Mouse (Mus musculus) Patski (cell line): ENCODE data around the gene Itga8. TPM values are rescaled to one million over a fixed set of nuclear protein-coding genes. Genes with fewer than 3 reads are reported as not detected.
A peak's percentile ranks its signal among the peaks of the same experiment; 100 is the strongest.

Experiments
- ATAC-seq: fragments of 100-300 bp; one replicate; pipeline ENCODE4 v1.8.0; 2021
- CTCF ChIA-PET: fragments of 350-600 bp; sonication (Branson Sonifier 250); formaldehyde crosslinking; loops from one replicate; lab custom pipeline; 2022; ENCODE audit warnings: inconsistent platforms; lab: Charles Lee
- POLR2A ChIA-PET: fragments of 350-600 bp; sonication (Branson Sonifier 250); formaldehyde crosslinking; loops from one replicate; lab custom pipeline; 2022; ENCODE audit warnings: antibody characterized with exemption, inconsistent platforms; lab: Charles Lee
- DNase-seq: peaks from one replicate; pipeline ENCODE4 v3.0.0-alpha.2; 2011; ENCODE audit warnings: low read depth, low spot score
- H3K27me3 ChIP-seq: fragments of 371-371 bp; one replicate; pipeline ENCODE4 v1.5.1; 2021
- CTCF ChIP-seq: fragments of 100-300 bp; IDR thresholded peaks from one replicate; pipeline ENCODE4 v1.5.1; 2021
- in situ Hi-C: fragments of 300-500 bp; cut with MboI; formaldehyde crosslinking; loops from 3 replicates; pipeline ENCODE4 v1.11.1; 2018; ENCODE audit warnings: low pct_unique_long_range_greater_than_20kb, mixed read lengths
- polyA plus RNA-seq: library from polyadenylated mRNA; unstranded; gene quantifications from one replicate; pipeline ENCODE4 v1.2.3, GENCODE M21; 2021

Itga8 gene
- polyA plus RNA-seq = not detected

DNA sequence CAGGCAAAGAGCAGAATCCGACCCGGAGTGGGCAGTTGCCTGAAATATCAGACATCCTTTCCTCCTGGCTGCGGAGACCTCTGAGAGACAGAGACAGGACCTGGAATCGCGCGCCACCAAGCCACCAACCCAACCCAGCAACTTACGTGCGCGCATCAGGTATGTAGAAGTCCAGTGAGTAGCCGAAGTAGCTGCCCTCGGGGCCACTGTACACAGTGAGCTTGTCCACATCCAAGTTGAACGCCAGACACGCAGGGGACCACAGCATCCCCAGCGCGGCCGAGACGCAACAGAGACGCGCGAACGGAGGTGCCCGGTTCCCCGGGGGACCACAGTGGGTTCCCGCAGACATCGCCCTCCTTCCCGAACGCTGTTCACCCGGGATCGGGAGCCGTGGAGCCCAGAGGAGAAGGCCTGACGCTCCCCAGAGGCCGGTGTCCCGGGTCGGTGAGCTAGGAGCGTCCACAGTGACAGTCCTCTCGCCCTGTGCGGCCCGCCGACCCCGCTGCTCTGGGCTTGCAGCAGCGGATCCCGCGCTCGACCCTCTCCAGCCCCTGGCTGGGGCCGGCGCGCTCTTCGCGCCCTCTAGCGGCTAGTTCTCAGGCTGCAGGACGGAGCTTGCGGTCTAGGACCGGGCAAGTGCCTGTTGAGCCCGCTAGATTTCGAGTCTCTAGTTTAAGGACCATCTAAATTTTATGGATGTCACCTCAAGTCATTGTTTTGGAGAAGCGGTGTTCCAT lies at the start of gene Itga8:
Gene Itga8, minus strand, starts transcription at position 492 of the 740 bp plus-strand sequence.
- peak; percentile 100 for TF ChIP-seq CTCF
- in situ Hi-C loops = loop anchor here (5.0 kb wide), 1 partner anchor 299 kb away; no protein-coding TSS in a partner anchor
- ChIA-PET POLR2A (no interaction called here), CTCF (interaction anchor here (0.7 to 1.6 kb wide), 6 partner anchors 10 to 298 kb away, joined by 3 to 8 read pairs (median 4); no protein-coding TSS in a partner anchor)
- DNase-seq (no peak), ATAC-seq (peak; percentile 98)
- H3K27me3 ChIP-seq = peaks cover 29% of the 10 kb centered on the region

DNA sequence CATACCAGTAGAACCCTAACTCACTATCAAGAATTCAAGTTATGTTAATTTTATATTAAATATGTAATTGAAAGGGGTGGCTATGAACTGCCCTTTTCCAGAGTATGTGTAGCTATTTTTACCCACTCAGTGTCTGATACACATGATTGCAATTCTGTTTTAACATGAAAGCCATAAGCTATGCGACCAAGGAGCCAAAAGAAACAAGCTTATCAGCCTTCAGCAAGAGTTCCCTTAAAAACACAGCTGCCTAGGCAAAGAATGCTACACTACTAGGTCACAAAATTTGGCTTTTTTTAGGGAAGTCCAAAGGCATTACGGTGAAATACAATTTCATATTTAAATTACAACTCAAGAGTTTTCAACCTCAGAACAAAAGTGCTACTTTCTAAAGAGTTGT lies 47.2 kb upstream of the Itga8 start:
- DNase-seq (no peak), ATAC-seq (no peak)
- TF ChIP-seq CTCF = no peak
- no peaks in the 10 kb centered on the region for H3K27me3 ChIP-seq
- ChIA-PET POLR2A (no interaction called here), CTCF (no interaction called here)
- in situ Hi-C loops = no loop called here

DNA sequence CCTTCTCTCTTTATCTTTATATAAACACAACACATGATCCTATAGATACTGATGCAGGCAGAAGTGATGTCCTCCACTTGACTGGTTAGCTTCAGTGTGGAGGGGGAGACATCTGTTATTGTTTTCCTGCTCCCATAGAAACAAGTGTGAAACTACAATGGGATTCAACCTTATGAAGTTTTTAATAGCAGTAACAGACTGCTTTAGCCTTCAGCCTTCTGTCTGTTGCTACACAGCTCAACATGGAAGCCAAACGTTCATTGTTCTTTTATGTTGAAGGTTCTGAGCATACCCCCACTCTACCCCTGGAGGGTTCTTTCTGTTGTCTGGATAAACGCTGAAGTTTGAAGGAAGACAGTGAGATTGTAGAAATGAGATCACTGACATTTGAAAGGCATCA lies 30.2 kb upstream of the Itga8 start:
- in situ Hi-C loops = no loop called here
- H3K27me3 ChIP-seq = no peaks in the 10 kb centered on the region
- ATAC-seq (no peak), DNase-seq (no peak)
- no peak for TF ChIP-seq CTCF
- CTCF ChIA-PET = no interaction called here
- POLR2A ChIA-PET = no interaction called here

DNA sequence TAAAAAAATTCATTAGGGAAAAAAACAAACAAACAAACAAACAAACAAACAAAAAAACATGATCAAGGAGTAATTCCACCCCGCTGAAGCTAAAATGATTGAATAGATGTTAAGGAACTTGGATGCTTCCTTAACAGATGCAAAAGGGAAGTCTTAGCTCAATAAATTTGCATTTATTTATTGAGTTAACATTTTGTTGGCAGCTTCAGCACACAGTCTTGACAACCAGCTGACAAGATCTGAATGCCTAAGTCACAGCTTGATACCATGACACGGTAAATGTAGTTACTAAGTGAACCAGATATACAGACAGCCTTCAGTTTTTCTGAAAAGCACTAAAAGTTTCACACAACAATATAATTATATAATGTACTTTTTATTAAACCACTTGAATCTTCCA lies 27.9 kb upstream of the Itga8 start:
- no peak for TF ChIP-seq CTCF
- DNase-seq (no peak), ATAC-seq (no peak)
- ChIA-PET POLR2A (no interaction called here), CTCF (no interaction called here)
- in situ Hi-C loops = no loop called here
- no peaks in the 10 kb centered on the region for H3K27me3 ChIP-seq

DNA sequence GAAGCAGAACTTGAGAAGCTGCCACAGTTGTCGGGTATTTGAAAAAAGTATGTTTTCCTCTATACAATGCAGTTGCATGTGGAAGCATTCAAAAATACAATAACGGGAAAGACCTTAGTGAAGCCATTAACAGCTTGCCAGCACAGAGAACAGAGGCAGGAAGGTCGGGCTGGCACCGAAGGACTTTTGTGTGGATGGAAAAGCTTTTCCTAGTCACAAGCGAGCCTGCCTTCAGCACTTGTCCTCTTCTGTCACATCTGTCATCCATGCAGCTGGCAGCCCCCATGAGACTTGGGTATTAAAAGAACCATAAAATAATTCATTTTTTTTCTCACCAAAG lies 27.3 kb upstream of the Itga8 start:
- H3K27me3 ChIP-seq = no peaks in the 10 kb centered on the region
- TF ChIP-seq CTCF = no peak
- ChIA-PET CTCF (interaction anchor here (0.8 kb wide), 1 partner anchor 10 kb away, joined by 3 read pairs; no protein-coding TSS in a partner anchor), POLR2A (interaction anchor here (0.7 kb wide), 1 partner anchor 164 kb away, joined by 4 read pairs; no protein-coding TSS in a partner anchor)
- DNase-seq (no peak), ATAC-seq (no peak)
- in situ Hi-C loops = no loop called here

DNA sequence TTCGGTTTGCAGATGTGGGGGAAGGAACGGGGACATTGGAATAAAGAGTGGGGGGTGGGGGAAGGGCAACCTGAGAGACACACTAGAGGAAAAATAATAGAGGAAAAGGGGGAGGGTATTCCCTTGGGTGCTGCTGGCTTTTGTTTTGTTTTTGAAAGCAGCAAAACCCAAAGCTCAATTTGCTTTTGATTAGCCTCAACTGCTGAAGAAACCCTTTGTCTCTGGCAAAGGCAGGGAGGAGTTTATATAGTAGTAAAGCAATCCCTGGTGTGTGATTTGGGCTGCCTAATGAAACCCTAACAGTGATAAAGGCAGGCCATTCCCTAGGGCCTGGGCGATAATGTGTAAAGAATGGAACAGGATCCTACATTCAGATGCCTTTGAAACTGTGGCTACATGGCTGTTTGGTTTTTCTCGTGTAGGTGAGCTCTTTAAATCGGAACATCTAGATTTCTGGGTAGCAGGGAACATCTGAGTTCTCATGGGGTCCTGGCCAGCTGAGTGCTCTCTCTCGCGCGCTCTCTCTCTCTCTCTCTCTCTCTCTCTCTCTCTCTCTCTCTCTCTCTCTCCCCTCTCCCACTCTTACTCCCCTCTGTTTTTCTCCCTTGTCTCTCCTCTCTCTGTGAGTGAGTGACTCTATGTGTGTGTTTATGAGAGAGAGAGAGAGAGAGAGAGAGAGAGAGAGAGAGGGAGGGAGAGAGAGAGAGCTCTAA lies 26.8 kb upstream of the Itga8 start:
- ChIA-PET CTCF (interaction anchor here (0.8 kb wide), 1 partner anchor 10 kb away, joined by 3 read pairs; no protein-coding TSS in a partner anchor), POLR2A (interaction anchor here (0.7 kb wide), 1 partner anchor 165 kb away, joined by 4 read pairs; no protein-coding TSS in a partner anchor)
- ATAC-seq (no peak), DNase-seq (no peak)
- in situ Hi-C loops = no loop called here
- no peaks in the 10 kb centered on the region for H3K27me3 ChIP-seq
- TF ChIP-seq CTCF = no peak

DNA sequence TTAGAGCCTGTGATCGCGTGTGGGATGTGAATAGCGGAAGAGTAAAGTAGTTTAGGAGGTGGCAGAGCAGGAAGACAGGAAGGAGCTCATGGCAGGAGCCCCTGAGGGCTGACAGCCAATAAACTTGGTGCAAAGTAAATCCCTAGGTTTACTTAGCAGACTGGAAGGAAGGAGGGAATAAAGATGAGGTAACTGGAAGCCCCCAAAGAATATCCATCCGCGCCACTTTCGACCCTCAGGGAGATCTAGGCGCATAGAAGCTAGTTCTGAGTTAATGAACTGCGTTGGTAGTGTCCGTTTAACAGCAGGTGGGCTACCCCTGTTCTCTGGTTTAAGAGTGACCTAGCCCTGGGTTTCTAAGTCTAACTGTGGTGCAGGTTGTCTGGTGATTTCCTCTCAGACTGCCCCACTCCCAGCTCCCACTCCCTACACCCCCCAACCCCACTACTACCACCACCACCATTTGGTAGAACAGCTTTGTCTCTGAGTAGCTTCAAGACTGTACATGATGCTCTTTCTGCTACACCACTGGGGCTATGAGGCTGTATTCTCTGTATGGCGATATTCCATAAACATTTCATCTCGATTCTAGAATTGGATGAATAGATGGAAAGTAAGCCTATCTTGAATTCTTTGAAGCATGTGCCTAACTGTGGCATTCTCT lies 26.1 kb upstream of the Itga8 start:
- no peak for TF ChIP-seq CTCF
- H3K27me3 ChIP-seq = no peaks in the 10 kb centered on the region
- ATAC-seq = no peak
- no peak for DNase-seq
- ChIA-PET CTCF (no interaction called here), POLR2A (interaction anchor here (0.6 kb wide), 1 partner anchor 38 kb away, joined by 3 read pairs; no protein-coding TSS in a partner anchor)
- in situ Hi-C loops = no loop called here

DNA sequence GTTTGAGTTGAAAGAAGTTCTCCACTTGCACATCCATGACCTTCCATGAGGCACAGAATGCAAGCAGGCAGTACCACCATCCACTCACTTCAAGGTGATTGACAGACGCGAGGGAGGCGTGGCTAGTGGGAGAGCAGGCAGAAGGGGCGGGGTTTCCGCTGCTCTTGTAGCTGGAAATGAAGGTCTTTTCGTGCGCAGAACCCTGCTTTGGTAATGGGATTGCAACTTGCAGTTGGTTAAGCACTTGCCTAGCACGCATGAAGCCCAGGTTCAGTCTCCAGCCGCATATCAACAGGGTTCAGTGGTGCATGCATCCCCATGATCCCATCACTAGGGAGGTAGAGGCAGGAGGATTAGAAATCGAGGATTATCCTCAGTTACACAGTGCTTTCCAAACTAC lies 25.5 kb upstream of the Itga8 start:
- in situ Hi-C loops = no loop called here
- DNase-seq (no peak), ATAC-seq (no peak)
- H3K27me3 ChIP-seq = no peaks in the 10 kb centered on the region
- CTCF ChIA-PET = no interaction called here
- POLR2A ChIA-PET = interaction anchor here (0.6 kb wide), 1 partner anchor 39 kb away, joined by 3 read pairs; no protein-coding TSS in a partner anchor
- no peak for TF ChIP-seq CTCF

DNA sequence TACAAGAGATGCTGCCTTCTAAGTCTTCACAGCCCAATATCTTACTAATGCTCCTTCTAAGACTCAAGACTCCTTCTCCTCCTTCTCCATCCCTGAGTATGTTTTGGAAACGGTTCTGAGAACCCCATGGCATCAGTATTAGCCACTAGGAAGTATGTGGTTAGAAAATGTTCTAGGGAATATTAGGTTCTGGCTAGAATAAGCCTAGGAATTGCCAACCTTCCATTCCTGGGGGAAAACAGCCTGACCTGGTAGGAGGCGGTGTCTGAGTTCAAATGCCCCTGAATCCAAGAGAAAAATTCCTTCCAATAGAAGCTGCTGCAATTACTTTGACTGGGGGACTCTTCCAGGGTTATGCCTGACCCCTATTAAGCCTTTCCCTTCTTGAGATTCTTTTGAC lies 24.1 kb upstream of the Itga8 start:
- in situ Hi-C loops = no loop called here
- CTCF ChIA-PET = no interaction called here
- POLR2A ChIA-PET = no interaction called here
- no peak for ATAC-seq
- DNase-seq = no peak
- no peak for TF ChIP-seq CTCF
- H3K27me3 ChIP-seq = no peaks in the 10 kb centered on the region

DNA sequence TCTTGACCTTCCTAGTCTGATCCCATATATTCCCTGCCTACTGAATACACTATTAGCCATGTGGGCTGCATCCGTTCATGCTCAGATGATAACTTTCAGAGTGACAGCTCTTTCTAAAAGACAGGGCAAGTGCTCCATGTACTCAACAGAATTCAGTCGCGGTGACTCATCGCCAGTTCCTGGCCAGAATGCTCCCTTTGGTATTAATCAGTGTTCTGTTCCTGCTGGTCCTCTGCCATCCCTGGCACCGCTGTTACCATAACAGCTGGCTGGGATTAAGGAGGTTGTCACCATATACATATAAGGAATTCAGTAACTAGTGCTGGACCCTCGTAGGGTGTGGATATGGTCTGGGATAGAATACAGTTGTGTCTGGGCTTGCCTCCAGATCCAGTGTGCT lies 23.7 kb upstream of the Itga8 start:
- no peaks in the 10 kb centered on the region for H3K27me3 ChIP-seq
- ChIA-PET CTCF (no interaction called here), POLR2A (no interaction called here)
- DNase-seq (peak; percentile 10), ATAC-seq (peak; percentile 69)
- in situ Hi-C loops = no loop called here
- TF ChIP-seq CTCF = no peak

DNA sequence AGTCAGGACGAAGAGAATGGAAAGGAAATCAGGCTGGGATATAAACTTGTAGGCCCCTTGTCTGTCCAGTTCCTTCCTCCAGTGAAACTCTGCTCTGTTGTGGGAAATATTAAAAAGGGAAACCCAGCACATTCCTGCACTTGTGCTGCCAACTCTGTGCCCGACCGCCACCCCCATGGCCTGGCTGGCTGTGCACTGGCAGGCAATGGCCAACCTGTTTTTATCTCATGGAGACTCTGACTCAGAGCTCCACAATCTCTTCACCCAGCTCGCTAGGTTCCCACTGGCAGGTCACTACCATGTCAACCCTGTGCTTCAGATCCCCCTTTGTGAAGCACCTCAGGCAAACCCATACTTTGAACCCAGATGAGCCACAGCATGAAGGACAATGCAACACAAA lies 19.2 kb upstream of the Itga8 start:
- no peaks in the 10 kb centered on the region for H3K27me3 ChIP-seq
- POLR2A ChIA-PET = no interaction called here

More for the DNA sequence above, 19.2 kb upstream of the Itga8 start:
- in situ Hi-C loops = no loop called here
- CTCF ChIA-PET = no interaction called here
- ATAC-seq (no peak), DNase-seq (no peak)
- no peak for TF ChIP-seq CTCF
